Mouse (Mus musculus) liver, adult 2 months (tissue): Measurements from ENCODE around the gene Cenpa.
"Not testable (repeated sequence)": the region's sequence is repeated elsewhere in the genome, so short reads cannot be mapped to it uniquely, and the experiment has no call there.

ENCODE experiments used
- CTCF ChIP-seq: fragments of 200-500 bp; IDR thresholded peaks from 2 replicates; pipeline ENCODE4 v1.5.1; 2011; ENCODE audit warnings: low read depth, low read length, control low read depth
- POLR2A ChIP-seq: fragments of 200-500 bp; IDR thresholded peaks from 2 replicates; pipeline ENCODE4 v1.6.1; 2011; ENCODE audit warnings: low read length, control low read depth; ENCODE audit not compliant: insufficient read depth; ENCODE audit errors: extremely low read depth

GRCm38 (mm10) chr5:30678069-30678468, 11.5 kb downstream of the Cenpa start:
- not testable (repeated sequence) for TF ChIP-seq POLR2A, CTCF
